Mouse (Mus musculus): ENCODE measurements around the gene N4bp1. TPM values are rescaled to one million over a fixed set of nuclear protein-coding genes. Genes with fewer than 3 reads are reported as not detected.

The N4bp1 gene
- total RNA-seq, 2 experiments from 2014 or later: 13.0 to 14.6 TPM

- no peak for DNase-seq
- intact Hi-C loops (cut with DNase I; ENCODE audit: low total_unique reads): no loop called here
These were observed 93.5 kb downstream of the N4bp1 start for GRCm38 (mm10) chr8:86791542-86791941.

GRCm38 (mm10) chr8:86789576-86789975 is 95.5 kb downstream of the N4bp1 start:
- intact Hi-C loops (cut with DNase I; ENCODE audit: low total_unique reads): no loop called here
- DNase-seq: no peak

DNA sequence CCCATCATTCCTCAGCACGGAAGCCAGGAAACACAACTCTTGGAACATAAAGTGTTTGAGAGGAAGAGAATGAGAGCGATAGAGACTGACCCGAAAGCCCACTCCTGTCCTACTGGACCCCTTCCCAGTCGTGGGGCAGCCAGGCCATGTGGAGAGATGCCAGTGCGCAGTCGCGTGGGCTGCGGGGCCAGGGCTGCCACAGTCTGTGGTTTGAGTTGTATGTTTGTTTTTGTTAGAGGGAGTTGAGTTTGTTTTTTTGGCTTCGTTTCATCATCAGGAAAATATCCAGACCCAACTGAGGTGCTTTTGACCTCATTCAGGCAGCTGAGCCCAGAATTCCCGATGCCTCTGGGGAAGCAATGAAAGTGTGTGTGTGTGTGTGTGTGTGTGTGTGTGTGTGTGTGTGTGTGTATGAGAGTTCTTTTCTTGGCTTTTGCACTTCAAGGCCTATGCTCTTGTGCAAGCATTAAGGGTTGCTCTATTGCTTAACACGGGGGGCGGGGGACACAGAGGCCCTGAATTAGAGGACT is 97.1 kb downstream of the N4bp1 start:
- intact Hi-C loops (cut with DNase I; ENCODE audit: low total_unique reads): no loop called here
- DNase-seq: peak; percentile 57

GRCm38 (mm10) chr8:86786498-86786897 is 98.6 kb downstream of the N4bp1 start:
- peak; percentile 19 for DNase-seq

DNA sequence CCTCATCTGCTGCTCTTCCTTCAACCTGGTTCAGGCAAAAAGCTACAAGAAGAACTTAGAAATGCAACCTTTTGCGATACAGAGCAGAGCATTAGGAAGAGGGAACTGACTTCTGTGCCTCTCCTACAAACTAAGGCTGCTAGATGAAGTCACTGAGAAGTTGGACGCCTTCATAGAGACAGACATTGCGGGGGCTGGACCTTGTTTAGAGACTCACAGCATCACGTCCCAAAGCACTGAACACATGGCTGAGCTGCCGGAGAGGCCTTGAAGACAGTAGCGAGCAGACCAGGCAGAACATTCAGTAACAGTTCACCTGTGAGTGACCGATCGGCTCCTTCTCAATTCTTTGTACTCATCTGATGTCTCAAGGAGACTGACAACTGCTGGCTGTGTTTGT is 104.0 kb downstream of the N4bp1 start:
- intact Hi-C loops (cut with DNase I; ENCODE audit: low total_unique reads): no loop called here
- DNase-seq: no peak

More at GRCm38 (mm10) chr8:86786498-86786897, 98.6 kb downstream of the N4bp1 start:
- intact Hi-C loops (cut with DNase I; ENCODE audit: low total_unique reads): no loop called here

GRCm38 (mm10) chr8:86779207-86779606 is 105.9 kb downstream of the N4bp1 start:
- no peak for DNase-seq
- intact Hi-C loops (cut with DNase I; ENCODE audit: low total_unique reads): no loop called here

- no peak for DNase-seq
- intact Hi-C loops (cut with DNase I; ENCODE audit: low total_unique reads): no loop called here
These were observed 114.9 kb downstream of the N4bp1 start for GRCm38 (mm10) chr8:86769945-86770715.

DNA sequence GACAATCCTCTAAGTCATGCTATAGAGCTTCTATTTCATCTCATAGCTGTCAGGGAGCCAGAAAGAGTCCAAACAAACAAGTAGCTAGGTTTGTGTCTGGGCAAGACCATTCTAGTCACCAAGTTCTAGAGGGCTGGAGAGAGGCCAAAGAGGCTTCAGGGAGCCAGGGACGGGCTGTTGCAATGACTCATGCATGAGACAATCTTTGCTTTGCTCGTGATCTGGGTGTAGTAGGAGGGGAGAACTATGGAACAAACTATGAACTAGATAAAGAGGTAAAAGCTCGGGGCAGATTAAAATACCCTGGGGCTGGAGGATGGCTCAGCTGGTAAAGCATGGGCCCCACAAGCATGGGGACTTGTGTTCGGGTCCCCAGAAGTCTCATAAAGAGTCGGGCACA is 116.6 kb downstream of the N4bp1 start:
- peak; percentile 68 for DNase-seq

DNA sequence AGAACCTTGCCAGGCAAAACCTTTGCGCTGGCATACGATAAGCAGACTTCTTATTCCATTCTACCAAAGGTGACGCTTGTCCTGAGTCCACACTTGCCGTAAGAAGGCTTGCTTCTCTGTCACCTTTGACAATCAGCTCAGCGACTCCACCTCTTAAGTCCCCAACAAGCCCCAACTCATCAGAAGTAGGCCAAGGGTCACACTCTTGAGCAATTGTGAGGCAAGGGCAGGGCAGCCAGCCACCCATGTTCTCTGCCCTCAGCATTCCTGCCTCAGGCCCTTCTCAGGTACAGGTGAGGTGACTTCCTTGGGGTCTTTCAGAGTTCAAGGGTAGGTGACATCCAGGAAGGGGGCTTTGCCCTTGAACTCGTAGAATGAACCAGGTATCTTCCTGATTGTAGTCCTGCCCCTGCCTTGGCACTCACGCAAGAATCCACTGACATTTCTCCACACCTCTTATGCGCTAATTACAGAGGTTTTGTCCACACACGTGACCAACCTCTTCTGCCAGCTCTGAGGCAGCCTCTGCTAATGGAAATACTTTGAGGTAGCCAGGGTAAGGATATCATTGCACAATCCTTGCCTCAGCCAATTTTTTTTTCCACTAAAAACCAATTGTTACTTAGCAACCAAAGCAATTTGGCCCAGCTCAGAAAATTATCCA is 118.4 kb downstream of the N4bp1 start:
- no peak for DNase-seq
- intact Hi-C loops (cut with DNase I; ENCODE audit: low total_unique reads): no loop called here

More for the DNA sequence above, 116.6 kb downstream of the N4bp1 start:
- intact Hi-C loops (cut with DNase I; ENCODE audit: low total_unique reads): no loop called here

DNA sequence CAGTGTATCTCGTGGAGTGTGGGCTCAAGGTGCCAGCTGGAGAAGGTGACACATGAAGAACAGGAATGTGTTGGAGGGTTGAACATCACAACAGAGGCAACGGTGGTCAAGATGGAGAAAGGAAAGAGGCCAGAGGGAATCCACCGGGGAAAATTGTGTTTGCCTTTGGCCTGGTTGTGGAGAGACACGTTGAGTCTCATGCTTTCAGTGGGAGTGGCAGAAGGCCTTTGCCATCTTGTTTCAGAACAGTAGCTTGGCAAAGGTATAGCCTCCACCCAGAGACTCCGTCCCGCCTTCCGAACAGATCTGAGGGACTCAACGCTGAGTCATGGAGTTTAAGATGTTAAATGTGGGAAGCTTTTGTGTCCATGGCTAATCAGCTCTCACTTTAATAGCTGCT is 119.4 kb downstream of the N4bp1 start:
- intact Hi-C loops (cut with DNase I; ENCODE audit: low total_unique reads): no loop called here
- no peak for DNase-seq

GRCm38 (mm10) chr8:86765155-86765554 is 119.9 kb downstream of the N4bp1 start:
- intact Hi-C loops (cut with DNase I; ENCODE audit: low total_unique reads): no loop called here

DNA sequence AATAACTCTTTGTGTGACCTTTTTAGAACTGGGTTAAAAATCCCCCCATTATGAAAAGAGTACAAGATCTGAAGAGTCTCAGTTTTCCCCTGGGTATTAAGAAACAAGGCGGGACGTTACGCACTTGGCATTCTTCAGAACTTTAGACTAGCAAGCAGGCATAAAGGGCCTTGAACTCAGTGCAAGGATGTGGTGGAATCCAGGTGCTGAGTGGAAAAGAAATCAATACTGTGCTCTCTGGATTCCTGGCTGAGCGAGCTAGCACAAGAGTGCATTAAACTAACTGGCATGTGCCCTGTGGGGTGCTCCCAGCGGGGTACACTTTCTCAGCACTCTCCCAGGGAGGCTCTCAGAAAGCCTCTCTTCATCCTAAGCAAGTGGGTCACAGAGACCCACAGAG is 122.3 kb downstream of the N4bp1 start:
- no peak for DNase-seq
- intact Hi-C loops (cut with DNase I; ENCODE audit: low total_unique reads): no loop called here

More at GRCm38 (mm10) chr8:86765155-86765554, 119.9 kb downstream of the N4bp1 start:
- DNase-seq: no peak

- intact Hi-C loops (cut with DNase I; ENCODE audit: low total_unique reads): no loop called here
- DNase-seq: no peak
These were observed 124.3 kb downstream of the N4bp1 start for GRCm38 (mm10) chr8:86760746-86761145.

DNA sequence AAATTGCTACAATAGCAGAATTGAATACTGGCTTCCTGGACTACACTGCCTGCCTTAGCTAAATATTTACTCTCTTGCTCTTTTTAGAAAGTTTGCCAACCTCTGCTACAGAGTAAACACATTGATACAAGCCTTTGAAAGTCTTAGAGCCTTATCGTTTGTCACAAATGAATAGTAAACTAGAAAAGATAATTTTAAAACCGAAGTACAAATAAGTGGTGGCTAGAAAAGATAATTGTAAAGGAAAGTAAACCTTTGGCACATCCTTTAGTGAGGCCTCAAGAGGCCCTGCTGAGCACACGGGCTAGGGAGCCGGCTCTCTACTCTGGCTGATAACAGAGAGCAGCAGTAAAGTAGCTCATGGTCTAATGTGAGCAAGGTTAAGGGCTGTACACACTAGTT is 126.0 kb downstream of the N4bp1 start:
- no peak for DNase-seq
- intact Hi-C loops (cut with DNase I; ENCODE audit: low total_unique reads): no loop called here

GRCm38 (mm10) chr8:86758651-86759050 is 126.4 kb downstream of the N4bp1 start:
- intact Hi-C loops (cut with DNase I; ENCODE audit: low total_unique reads): no loop called here
- DNase-seq: no peak

Other genes with a start within 250 kb of the N4bp1 start
- 1 to 10 TPM; 3.3 to 6.4 TPM for gene Gm10638, start 139.6 kb downstream of the N4bp1 start, total RNA-seq (2021)
- gene Siah1a, start 139.3 kb downstream of the N4bp1 start, total RNA-seq (2021): 10 to 100 TPM; 10.5 to 12.6 TPM

Data from gastrocnemius, postnatal 14 days (tissue).